9 mouse cellular contexts compared by ENCODE assay signal in genomic region chr5:117955675-117956420, GRCm38 (mm10). TPM values are rescaled to one million over a fixed set of nuclear protein-coding genes. Genes with fewer than 3 reads are reported as not detected.
A peak's percentile ranks its signal among the peaks of the same experiment; 100 is the strongest.
DNase-seq lines count a peak whose midpoint lies in the region; ATAC-seq and TF ChIP-seq lines count a peak whose summit lies in the region.
"Had no signal": no experiment of that assay in that cellular context is flagged by ENCODE, and none has a peak within 500 bp of the region (broad histone marks: within the 10 kb centered on the region; RNA-seq: fewer than 3 reads in every experiment).

No protein-coding gene starts in this region.

- TF ChIP-seq CTCF in liver, embryonic 14.5 days (IDR thresholded peaks at IDR 0.05; ENCODE audit: low read depth), result peak; percentile 62
- TF ChIP-seq CTCF in cerebellum, adult 2 months (IDR thresholded peaks at IDR 0.05; ENCODE audit: borderline replicate concordance, insufficient read depth, low read depth, low read length), result peak; percentile 58; the same call in 1 of the 2 replicates
- peak; percentile 56; the same call in 1 of the 2 replicates for TF ChIP-seq CTCF in small intestine, adult 2 months (IDR thresholded peaks at IDR 0.05; ENCODE audit: extremely low read depth, insufficient read length, insufficient replicate concordance, low read depth, low read length)

- H3K4me1 ChIP-seq in liver, embryonic 14.5 days (replicated peaks; ENCODE audit: control insufficient read depth in 2 of 2, insufficient read depth in 2 of 2, low read length in 1 of 2), result no peaks in the 10 kb centered on the region; a peak in 1 of 4 replicates
- no peaks in the 10 kb centered on the region for H3K4me1 ChIP-seq in liver, embryonic 11.5 days (replicated peaks; ENCODE audit: control insufficient read depth, insufficient read depth, low read length)
- peaks cover 14% of the 10 kb centered on the region for H3K4me1 ChIP-seq in cerebellum, adult 2 months (ENCODE audit: control insufficient read depth, insufficient read depth, low read length)
- peaks cover 5% of the 10 kb centered on the region for H3K4me1 ChIP-seq in kidney, embryonic 15.5 days
- no peaks in the 10 kb centered on the region for H3K4me1 ChIP-seq in small intestine, adult 2 months (ENCODE audit: control insufficient read depth, insufficient read depth, insufficient read length, low read length)
- H3K4me1 ChIP-seq in midbrain, embryonic 15.5 days, result no peaks in the 10 kb centered on the region

- H3K9ac ChIP-seq in liver, embryonic 14.5 days (replicated peaks), result no peak overlapping the region
- no peak overlapping the region for H3K9ac ChIP-seq in liver, embryonic 11.5 days (ENCODE audit: low read depth, low read length)
- no peak overlapping the region for H3K9ac ChIP-seq in kidney, embryonic 15.5 days
- no peak overlapping the region for H3K9ac ChIP-seq in midbrain, embryonic 15.5 days
- H3K9ac ChIP-seq: heart, embryonic 15.5 days had no signal

- H3K36me3 ChIP-seq in liver, embryonic 14.5 days (replicated peaks; ENCODE audit: control insufficient read depth, insufficient read depth, low read depth), result no peaks in the 10 kb centered on the region
- H3K36me3 ChIP-seq in liver, embryonic 11.5 days (ENCODE audit: control insufficient read depth, insufficient read depth, low read length), result no peaks in the 10 kb centered on the region
- H3K36me3 ChIP-seq in kidney, embryonic 15.5 days, result no peaks in the 10 kb centered on the region
- no peaks in the 10 kb centered on the region for H3K36me3 ChIP-seq in small intestine, adult 2 months (ENCODE audit: control insufficient read depth, insufficient read depth, low read length)
- H3K36me3 ChIP-seq in midbrain, embryonic 15.5 days (replicated peaks), result no peaks in the 10 kb centered on the region
- H3K36me3 ChIP-seq: heart, embryonic 15.5 days had no signal

- no peak for ATAC-seq in CD4-positive, CD25-positive, alpha-beta regulatory T cell, adult 4 months
- ATAC-seq in liver, embryonic 14.5 days (ENCODE audit: insufficient read depth), result no peak
- no peak for ATAC-seq in liver, embryonic 11.5 days (replicated peaks; ENCODE audit: low FRiP score)
- ATAC-seq in kidney, embryonic 15.5 days (replicated peaks; ENCODE audit: low FRiP score), result peak; percentile 56; the same call in 1 of the 2 replicates
- no peak for ATAC-seq in midbrain, embryonic 15.5 days (replicated peaks)

- no peak overlapping the region for H3K4me2 ChIP-seq in liver, embryonic 14.5 days (ENCODE audit: low read depth)
- H3K4me2 ChIP-seq in liver, embryonic 11.5 days, result no peak overlapping the region
- peak overlapping the region; percentile 4; the same call in 1 of the 2 replicates for H3K4me2 ChIP-seq in kidney, embryonic 15.5 days
- H3K4me2 ChIP-seq in midbrain, embryonic 15.5 days, result no peak overlapping the region
- H3K4me2 ChIP-seq: heart, embryonic 15.5 days had no signal

- TF ChIP-seq EP300 in liver, embryonic 14.5 days (IDR thresholded peaks at IDR 0.05; ENCODE audit: low read depth), result no peak

- no peaks in the 10 kb centered on the region for H3K9me3 ChIP-seq in liver, embryonic 14.5 days (ENCODE audit: control insufficient read depth, low read length)
- no peaks in the 10 kb centered on the region for H3K9me3 ChIP-seq in liver, embryonic 11.5 days (ENCODE audit: control insufficient read depth, low read length)
- no peaks in the 10 kb centered on the region for H3K9me3 ChIP-seq in kidney, embryonic 15.5 days (replicated peaks)
- no peaks in the 10 kb centered on the region for H3K9me3 ChIP-seq in midbrain, embryonic 15.5 days
- H3K9me3 ChIP-seq: heart, embryonic 15.5 days had no signal

- DNase-seq in CD4-positive, CD25-positive, alpha-beta regulatory T cell, adult 2 months (ENCODE audit: low read depth, low spot score), result peak; percentile 82
- no peak for DNase-seq in liver, embryonic 14.5 days (ENCODE audit: low read depth in 3 of 3, low spot score in 3 of 3)
- DNase-seq in liver, embryonic 11.5 days (ENCODE audit: low spot score), result no peak
- DNase-seq in cerebellum, adult 2 months, result peak; percentile 63 to 82

- no peaks in the 10 kb centered on the region for H3K27me3 ChIP-seq in liver, embryonic 14.5 days (ENCODE audit: control insufficient read depth, insufficient read depth, low read length)
- no peaks in the 10 kb centered on the region for H3K27me3 ChIP-seq in liver, embryonic 11.5 days (replicated peaks; ENCODE audit: control insufficient read depth, insufficient read depth, low read length)
- no peaks in the 10 kb centered on the region for H3K27me3 ChIP-seq in cerebellum, adult 2 months (ENCODE audit: control insufficient read depth, insufficient read depth, low read length)
- H3K27me3 ChIP-seq in kidney, embryonic 15.5 days, result no peaks in the 10 kb centered on the region
- H3K27me3 ChIP-seq in small intestine, adult 2 months (ENCODE audit: control insufficient read depth, insufficient read depth, low read length), result no peaks in the 10 kb centered on the region
- no peaks in the 10 kb centered on the region for H3K27me3 ChIP-seq in midbrain, embryonic 15.5 days (replicated peaks)

- 16% methylated on average over 10 of the region's 10 CpGs for WGBS in liver, embryonic 14.5 days (ENCODE audit: insufficient replicate concordance)
- 25% methylated on average over 10 of the region's 10 CpGs for WGBS in liver, embryonic 11.5 days
- 11% methylated on average over 10 of the region's 10 CpGs for whole genome bisulfite sequencing in cerebellum, adult 2 months
- WGBS in kidney, embryonic 15.5 days, result 24% methylated on average over 10 of the region's 10 CpGs
- 22% methylated on average over 10 of the region's 10 CpGs for WGBS in small intestine, adult 2 months
- 32% methylated on average over 10 of the region's 10 CpGs for WGBS in midbrain, embryonic 15.5 days

- TF ChIP-seq POLR2A in cerebellum, adult 2 months (IDR thresholded peaks at IDR 0.05; ENCODE audit: borderline replicate concordance, insufficient read depth, low read length), result no peak
- no peak for TF ChIP-seq POLR2A in small intestine, adult 2 months (IDR thresholded peaks at IDR 0.05; ENCODE audit: low read depth, low read length)

- H3K27ac ChIP-seq in liver, embryonic 14.5 days, result no peak overlapping the region
- H3K27ac ChIP-seq in liver, embryonic 11.5 days (ENCODE audit: low read depth, low read length), result no peak overlapping the region
- peak overlapping the region; percentile 61; the same call in 1 of the 2 replicates for H3K27ac ChIP-seq in cerebellum, adult 2 months (ENCODE audit: insufficient read depth, low read length)
- H3K27ac ChIP-seq in kidney, embryonic 15.5 days, result no peak overlapping the region
- H3K27ac ChIP-seq in small intestine, adult 2 months (ENCODE audit: insufficient read depth, low read depth, low read length), result no peak overlapping the region
- H3K27ac ChIP-seq in midbrain, embryonic 15.5 days, result no peak overlapping the region
- H3K27ac ChIP-seq: heart, embryonic 15.5 days had no signal

- no peak overlapping the region for H3K4me3 ChIP-seq in liver, embryonic 14.5 days (ENCODE audit: insufficient read depth in 1 of 2, low read depth in 2 of 2, low read length in 2 of 2)
- H3K4me3 ChIP-seq in liver, embryonic 11.5 days (ENCODE audit: low read depth, low read length), result no peak overlapping the region
- no peak overlapping the region for H3K4me3 ChIP-seq in cerebellum, adult 2 months (replicated peaks; ENCODE audit: insufficient read depth, low read depth, low read length)
- no peak overlapping the region for H3K4me3 ChIP-seq in kidney, embryonic 15.5 days (replicated peaks)
- no peak overlapping the region for H3K4me3 ChIP-seq in small intestine, adult 2 months (ENCODE audit: low read depth, low read length)
- no peak overlapping the region for H3K4me3 ChIP-seq in midbrain, embryonic 15.5 days
- H3K4me3 ChIP-seq: heart, embryonic 15.5 days had no signal

RNA-seq across cellular contexts. Expression of gene Fbxo21, which starts 20.7 kb away (rescaled TPM):
- 10 to 100 TPM in 1 of 2 experiments, 1 to 10 TPM in 1; 7.9 to 12.5 TPM for polyA plus RNA-seq in CD4-positive, CD25-positive, alpha-beta regulatory T cell, adult 4 months (2017; shearing (Covaris generic))
- 10.0 and 10.6 TPM in 2 replicates for polyA plus RNA-seq in liver, embryonic 14.5 days (2012; rRNA removed)
- polyA plus RNA-seq in liver, embryonic 14.5 days (2014; fragmentation: Nextera tagmentation; extraction: Ambion mirVana), result 9.5 and 10.3 TPM in 2 replicates
- 44.8 and 49.2 TPM in 2 replicates for polyA plus RNA-seq in liver, embryonic 11.5 days (2014; fragmentation: Nextera tagmentation; extraction: Ambion mirVana)
- polyA plus RNA-seq in cerebellum, adult 2 months (2012; rRNA removed), result 114 and 124 TPM in 2 replicates
- polyA plus RNA-seq in kidney, embryonic 15.5 days (2015; fragmentation: Nextera tagmentation; extraction: Ambion mirVana), result 75.7 and 78.9 TPM in 2 replicates
- 9.6 and 12.9 TPM in 2 replicates for polyA plus RNA-seq in small intestine, adult 2 months (2012; rRNA removed)
- polyA plus RNA-seq in midbrain, embryonic 15.5 days (2015; fragmentation: Nextera tagmentation; extraction: Ambion mirVana), result 179 and 183 TPM in 2 replicates

Comparison
In these comparisons a context has a peak if more than half of its experiments do, and no peak if none do; other contexts are left out.
1. DNase-seq: peak in CD4-positive, CD25-positive, alpha-beta regulatory T cell, adult 2 months (single experiment) and cerebellum, adult 2 months (2 of 2); none in liver, embryonic 14.5 days (0 of 3) and liver, embryonic 11.5 days (single experiment).
2. Peak in every context shown above with its lines, with median percentiles within 50 percentile points of each other: CTCF ChIP-seq.